Mouse (Mus musculus) frontal cortex, adult (tissue): ENCODE data around the gene Fam71b.

Experiments
- ATAC-seq: cut with Nextera tagmentation; 2 replicates; pipeline ENCODE4 v1.9.2; 2017; ENCODE audit warnings: mild to moderate bottlenecking, moderate library complexity, mixed read lengths; ENCODE audit not compliant: low TSS enrichment

Fam71b gene

DNA sequence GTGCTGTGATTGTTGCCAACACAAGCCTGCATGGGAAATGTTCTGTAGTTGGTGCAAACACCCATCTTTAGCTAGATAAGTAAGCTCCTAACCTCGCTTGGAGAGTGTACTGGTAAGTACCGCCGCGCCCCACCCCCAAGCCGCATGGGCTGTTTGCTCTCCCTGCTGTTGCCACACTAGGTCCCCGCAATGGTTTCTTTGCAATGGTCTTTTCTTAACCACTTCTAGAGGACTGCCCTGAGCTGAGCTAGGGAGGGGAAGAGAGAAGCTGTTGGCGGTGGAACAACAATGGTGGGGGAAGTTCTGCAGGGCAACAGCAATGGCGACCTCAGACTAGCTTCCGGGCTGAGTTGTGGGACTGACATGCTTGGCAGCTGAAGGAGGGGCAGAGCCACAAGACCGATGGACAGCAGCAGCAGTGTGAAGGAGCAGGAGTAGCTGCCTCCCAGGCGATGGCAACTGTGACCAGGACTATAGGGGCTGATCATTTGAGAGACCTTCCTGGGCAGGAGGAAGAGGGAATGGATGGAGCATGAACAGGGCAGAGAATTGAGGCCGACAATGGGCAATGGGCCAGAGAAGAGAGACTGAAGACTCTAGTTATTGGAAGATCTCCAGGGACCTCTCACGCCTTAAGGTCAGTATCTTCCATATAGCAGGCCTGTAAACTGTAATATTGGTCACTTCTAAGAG, at the start of gene Fam71b:
Gene Fam71b (plus strand): TSS at position 393 of the 693 bp plus-strand sequence.
- no peak for ATAC-seq

DNA sequence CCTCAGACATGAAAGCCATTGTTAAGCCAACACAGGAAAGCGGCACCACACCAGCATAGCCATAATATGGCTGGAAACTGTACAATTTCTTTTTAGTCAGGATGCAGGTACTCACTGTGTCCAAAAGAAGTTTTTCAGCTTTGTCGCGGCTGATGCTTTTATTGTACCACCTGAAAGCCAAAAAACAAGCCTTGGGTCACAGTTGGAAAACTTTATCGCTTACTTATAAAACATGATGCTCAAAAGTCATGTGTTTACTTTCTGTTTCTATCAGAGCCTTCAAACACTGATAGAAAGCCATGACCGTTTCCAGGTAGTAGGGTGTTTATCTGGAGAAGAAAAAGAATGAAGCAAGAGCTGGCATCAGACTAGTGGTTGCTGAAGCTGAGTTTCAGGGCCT, 48.6 kb upstream of the Fam71b start:
- no peak for ATAC-seq

DNA sequence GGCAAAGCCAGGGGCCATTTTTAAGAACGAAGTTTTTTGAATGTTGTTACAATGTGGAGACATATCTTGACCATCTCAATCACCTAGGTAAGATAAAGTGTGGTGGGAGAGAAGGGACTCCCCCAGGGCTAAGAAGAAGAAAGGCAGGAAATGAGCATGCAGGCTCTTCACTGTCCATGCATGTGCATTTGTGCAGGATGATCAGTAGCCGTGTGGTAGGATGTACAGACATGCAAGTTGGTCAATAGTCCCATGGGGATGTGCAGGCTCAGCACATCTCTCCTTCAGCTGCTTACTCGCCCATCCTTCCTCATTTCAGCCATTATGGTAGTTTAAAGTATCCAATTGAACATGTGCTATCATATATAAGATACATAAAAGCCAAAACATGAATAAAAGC, 47.9 kb upstream of the Fam71b start:
- ATAC-seq: no peak

DNA sequence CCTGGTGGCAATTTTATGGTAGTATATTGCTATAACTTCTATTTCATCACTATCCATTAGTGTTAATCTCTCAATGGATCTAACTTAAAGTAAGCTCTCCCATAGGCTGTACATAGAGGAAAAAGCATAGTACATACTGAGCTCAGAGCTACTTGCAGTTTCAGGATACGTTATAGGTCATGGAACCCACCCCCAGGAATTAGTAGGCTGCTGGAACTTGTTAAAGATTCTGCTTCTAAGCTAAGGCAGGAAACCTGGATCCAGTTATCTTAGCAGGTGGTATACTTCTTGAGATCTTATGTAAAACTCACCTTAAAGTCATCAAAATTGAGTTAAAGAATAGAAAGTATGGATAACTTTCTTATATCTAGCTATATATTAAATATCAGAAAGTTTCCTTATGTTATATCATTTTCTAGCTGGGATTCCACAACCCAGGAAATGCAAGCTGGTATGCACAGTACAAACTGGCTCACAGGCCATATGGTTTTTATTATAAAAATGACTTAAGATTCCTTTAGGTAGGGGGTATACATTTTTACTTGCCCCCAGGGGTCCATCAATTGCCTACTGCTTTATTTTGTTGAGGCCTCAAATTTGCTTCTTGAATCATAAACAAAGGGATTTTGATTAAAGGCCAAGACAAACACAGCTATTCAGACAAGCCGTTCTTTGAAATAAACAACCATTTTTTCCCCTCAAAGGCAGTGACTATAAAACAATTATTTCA, 46.5 kb upstream of the Fam71b start:
- no peak for ATAC-seq

DNA sequence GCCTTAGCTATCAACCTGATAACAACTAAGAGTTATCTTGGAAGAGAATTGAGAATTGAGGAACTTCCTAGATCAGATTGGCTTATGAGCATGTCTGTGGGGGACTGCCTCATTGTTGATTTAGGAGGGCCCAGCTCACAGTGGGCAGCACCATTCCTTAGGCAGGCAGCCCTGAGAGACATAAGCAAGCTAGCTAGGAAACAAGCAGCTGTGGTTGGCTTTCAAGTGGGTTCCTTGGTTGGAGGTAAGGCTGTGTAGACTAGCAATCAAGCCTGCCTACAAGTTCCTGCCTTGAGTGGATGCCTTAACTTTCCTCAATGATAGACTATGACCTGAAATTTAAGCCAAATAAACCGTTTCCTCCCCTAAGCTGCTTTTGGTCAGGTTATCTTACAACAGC, 38.0 kb upstream of the Fam71b start:
- ATAC-seq: no peak

DNA sequence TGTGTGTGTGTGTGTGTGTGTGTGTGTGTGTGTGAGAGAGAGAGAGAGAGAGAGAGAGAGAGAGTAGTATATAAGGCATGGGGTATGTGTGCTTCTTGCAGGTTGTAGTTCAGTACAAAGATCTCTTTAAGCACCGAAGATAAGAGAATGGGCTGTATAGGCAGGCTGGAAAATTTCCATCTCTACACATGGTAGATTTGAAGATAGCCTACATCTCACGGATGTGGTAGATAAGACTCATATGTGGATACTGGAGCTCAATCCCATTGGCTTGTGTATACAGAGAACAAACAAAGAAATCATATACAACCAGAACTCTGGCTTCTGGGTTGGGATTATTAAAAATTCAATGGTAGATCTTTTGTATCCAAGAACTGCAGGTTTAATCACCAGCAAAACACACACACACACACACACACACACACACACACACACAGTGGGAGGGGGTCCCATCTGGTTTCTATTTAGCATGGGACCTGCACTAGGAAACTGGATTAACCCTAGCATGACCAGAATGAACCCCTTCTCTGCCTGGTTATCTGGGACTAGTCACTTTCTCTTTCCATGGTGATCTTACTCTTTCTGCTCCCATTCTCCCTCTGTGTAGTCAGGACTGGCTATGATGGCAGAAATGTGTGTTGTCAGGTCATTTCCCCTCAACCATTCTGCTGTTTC, 35.2 kb upstream of the Fam71b start:
- ATAC-seq: no peak

DNA sequence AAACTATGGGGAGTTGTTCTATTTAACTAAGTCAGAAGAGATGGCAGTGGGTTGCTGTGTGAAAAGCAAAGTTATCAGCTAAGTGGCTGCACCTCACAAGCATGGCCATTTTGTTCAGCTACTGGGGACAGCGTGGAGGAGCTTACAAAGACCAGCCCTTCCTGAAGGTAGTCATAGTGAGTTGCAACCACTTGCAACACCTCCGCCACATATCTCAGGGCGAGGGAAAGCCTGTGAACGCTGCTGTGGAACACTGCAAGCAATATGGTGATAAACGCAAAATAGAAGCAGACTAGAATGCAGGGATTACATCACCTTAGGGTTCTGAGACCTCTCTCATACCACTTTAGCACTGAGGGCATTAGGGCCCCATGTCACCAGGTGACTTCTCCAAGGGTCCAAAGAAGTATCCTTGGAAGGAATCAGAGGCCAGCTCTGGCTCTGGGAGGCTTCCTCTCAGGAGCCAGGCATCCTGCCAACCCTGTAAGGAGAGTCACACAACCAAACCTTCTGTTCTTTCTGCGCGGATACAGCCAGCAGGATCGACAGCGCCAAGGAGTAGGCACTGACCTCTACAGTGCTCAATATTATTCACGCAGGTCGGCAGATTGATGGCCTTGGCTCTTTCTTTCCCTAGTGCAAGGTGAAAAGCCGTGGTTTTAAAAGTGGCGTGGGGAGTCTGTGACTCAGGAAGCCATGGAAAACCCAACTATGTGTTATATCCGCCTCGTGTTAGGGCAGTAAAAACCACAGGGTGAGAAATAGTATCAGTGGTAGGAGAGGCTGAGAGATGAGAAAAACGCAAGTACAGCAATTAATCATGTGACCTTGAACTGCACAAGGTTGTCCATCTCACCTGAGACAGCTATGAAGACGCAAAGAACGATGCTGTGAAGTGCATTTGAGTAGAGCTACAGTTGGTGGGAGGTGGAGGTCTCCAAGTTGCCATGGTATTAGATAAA, 34.0 kb upstream of the Fam71b start:
- peak; percentile 84 for ATAC-seq

DNA sequence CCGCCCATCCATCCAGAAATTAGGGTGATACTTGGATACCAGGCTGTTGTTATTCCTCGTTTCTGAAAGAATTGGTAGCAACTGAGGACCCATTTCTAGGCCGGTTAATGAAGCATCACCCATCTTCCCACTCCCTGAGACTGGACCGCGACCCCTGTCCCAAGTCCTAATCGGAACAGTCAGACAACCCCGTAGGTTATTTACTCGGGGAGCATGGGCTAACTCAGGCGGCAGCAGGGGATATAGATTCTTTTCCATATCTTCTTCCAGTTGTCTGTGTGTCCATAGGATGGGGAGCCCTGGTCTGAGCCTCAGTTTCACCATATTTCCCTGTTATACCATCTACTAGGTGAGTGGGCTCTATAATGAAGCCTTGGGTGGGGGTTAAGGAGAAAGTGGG, 32.5 kb upstream of the Fam71b start:
- ATAC-seq: no peak

DNA sequence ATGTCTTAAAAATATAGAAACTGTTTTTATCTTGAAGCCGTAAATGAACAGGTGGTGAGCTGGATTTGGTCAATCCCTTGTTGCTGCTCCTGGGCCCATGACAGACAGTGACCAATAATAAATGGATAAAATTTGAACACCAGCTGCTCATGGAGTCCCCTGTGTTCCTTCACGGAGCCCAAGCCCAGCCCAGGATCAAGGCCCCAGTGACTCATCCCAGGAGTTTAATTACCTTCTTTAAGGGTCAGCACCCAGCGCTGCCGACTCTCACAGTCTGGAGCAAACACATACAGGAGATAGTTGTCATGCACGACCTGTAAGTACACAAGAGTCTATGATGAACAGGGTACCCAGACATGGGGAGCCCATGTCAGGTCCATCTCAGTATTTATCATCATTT, 30.6 kb upstream of the Fam71b start:
- no peak for ATAC-seq

DNA sequence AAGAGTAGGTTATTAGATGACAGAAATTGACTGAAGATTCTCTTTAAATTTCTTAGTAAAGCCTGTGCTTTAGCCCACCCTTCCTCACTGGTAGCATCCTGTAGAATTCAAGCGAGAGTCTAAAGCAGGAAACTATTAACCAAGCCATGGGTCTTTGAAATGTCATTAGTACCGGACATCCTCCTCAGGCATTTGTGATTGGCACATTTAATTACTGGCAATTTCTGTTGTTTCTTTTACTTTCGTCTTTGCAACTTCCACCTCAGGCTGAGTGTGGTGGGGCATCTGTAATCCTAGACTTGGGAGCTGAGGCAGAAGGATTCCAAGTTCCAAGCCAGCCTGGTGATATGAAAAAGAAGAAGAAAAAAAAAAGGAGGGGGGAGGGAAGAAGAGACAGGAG, 30.0 kb upstream of the Fam71b start:
- no peak for ATAC-seq

DNA sequence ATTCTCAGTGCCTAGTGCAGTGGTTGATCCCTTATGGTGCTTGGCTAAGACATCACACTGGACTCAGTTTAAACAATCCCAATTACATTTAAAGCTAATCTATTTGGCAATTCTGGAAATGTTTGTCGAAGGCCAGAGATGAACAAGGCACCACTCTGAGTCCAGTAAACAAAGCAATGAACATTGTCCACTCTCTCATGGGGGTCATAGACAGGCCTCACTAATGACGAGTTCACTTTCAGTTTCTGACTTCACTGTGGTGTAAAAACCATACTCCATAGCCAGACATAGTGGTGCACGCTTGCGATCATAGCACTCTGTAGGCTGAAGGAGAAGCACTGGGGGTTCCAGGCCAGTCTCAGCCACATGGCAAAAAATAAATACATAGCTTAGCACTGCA, 25.9 kb upstream of the Fam71b start:
- ATAC-seq: no peak

DNA sequence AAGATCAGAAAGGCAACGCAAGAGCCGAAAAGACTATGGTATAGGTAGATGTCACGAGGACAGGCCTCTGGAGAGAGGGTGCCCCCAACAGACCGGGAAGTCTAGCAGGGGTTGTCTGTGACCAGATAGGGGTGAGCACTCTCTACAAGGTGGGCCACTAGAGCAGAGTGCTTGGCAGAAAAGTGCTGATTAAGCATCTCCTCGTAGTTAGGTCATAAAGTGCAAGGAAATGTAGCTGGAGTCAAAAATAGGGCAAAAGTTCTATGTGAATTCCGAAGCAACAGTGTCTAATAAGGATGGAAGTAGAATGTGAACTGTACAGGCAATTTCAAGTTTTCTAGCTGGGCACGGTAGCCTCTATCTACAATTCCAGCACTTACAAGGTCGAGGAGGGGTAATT, 25.1 kb upstream of the Fam71b start:
- ATAC-seq: no peak

DNA sequence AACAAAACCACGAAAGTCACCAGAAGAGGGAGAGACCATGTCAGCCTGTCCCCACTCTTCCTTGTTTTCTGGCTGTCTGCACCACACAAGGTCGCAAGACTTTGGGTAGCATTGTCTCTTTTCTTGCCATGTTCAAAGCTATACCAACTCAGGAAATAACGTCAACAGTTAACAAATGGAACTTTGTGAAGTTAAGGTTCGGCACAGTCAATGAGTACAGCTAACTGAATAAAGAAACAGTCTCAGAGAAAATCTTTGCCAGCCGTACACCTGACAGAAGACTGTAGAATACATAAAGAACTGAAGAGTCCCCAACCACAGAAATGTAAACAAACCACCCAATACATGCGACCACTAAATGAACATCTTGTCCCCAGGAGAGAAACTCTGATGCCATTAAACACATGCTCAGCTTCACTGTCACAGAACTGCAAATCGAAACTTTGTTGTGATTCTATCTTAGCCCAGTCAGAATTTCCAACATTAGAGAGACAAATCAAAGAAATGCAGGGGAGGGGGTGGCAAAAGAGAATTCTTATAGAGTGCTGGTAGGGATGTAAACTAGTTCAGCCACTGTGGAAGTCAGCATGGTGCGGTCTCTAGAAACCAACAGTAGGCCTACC, 23.9 kb upstream of the Fam71b start:
- ATAC-seq: no peak

DNA sequence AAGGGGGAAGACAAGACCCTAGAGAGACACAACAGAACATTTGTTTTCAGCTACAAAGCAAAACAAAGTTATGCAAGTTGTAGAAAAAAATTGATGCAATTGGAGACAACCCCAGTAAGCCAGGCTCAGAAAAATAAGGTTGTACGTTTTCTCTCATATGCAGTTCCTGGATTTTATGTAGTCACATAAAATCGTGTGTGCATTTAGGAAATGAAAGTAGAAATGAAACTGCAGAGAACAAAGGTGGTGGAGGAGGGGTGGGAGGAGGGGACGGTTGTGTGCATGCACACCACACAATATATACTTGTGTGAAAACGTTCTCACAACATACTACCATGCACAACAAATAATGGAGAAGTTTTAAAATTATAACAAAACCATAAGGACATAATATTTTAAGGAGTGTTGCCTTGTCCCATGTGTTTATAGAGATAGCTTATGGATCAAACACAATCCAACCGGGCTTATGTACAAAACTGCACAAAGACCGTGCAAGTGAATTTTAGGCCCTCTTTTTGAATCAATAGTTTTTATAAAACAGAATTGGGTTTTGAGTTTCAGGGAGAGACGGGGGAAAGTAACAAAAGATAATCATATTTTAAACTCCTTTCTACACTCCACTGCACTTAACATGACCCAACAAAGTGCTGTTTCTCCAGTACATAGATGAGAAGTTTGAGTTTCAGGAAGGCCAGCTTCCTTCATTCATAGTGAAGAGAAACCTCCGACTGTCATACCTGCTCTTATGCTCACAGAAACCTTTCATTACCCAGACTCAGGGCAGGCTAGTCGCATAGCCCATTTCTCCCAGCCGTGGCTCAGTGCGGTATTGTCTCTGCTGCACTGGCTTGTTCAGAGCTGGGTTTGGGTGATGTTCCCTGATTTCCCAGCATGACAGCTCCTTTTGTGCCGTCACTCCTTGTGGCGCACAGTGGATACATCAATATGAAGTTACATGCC, 23.0 kb upstream of the Fam71b start:
- ATAC-seq: no peak

DNA sequence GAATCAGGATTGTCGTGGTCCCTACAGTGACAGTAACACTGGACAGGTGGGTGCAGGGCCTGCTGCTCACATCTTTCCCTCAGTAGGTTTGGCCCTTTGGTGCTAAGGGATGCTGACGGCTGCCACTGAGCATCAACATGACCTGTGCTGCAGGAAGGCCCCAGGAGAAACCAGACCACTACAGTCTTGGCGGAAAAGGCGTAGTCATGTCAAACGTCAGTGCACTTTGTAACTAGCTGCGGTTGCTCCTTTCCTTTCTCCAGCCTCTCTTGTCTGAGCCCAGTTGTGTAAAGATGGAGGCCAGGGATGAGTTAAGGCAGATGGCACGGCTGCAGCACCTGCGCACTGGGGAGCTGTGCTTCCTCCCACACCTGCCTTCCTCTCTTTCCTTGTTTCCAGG, 21.3 kb upstream of the Fam71b start:
- no peak for ATAC-seq

DNA sequence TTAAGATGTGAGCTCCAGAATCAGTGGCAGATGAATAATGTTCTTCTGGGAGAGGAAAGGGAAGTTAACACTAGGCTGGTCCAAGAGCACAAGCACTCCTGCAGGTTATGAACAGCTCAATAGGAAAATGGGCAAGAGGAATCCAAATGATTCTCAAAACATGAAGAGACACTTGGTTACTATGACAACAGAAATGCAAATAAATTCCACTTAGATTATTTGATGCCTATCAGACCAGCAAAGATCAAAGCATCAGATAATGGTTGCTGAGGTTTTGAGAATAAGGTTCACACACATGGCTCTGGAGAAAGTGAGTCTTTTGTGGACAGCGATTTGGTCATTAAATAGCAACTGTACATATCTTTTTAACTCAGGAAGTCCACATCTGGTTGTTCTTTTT, 19.0 kb upstream of the Fam71b start:
- ATAC-seq: no peak

DNA sequence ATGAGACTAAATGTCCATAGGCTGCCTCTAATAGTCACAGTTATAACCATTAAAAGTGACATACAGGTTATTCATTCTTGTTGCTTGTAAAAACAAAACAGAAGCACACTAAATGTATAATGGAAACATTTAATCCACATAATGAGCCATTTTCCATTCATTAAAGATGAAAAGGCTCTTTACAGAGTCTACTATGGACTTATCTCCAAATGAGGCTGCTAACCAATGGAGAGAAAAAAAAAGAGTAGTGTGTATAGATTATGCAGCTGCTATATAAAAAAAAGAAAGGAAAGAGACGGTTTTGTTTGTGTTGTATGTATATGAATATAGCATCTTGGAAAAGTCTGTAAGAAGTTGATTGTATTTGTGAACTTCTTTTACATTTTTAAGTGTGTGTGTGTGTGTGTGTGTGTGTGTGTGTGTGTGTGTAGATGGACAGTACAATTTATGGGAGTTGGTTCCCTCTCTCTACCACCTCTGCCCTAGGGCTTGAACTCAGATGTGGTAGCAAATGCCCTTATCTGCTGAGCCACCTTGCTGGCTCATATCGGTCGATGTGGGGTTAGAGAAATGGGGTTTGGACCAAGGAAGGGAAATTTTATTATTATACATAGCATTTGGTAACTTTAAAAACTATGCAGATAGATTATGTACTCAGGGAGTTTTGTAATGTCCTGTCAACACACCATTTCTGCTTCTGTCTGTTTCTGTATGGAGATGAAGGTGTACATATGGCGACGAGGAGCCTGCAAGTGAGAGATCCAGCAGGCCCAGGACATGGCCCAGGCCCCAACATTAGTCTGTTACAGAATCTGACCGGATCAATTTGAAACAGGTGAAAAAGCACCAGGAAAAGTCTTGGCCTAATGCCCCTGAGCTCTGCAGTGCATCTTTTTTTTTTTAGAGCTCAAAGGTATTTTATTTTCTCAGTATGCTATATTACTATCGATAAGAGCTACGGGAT, 18.3 kb upstream of the Fam71b start:
- no peak for ATAC-seq

DNA sequence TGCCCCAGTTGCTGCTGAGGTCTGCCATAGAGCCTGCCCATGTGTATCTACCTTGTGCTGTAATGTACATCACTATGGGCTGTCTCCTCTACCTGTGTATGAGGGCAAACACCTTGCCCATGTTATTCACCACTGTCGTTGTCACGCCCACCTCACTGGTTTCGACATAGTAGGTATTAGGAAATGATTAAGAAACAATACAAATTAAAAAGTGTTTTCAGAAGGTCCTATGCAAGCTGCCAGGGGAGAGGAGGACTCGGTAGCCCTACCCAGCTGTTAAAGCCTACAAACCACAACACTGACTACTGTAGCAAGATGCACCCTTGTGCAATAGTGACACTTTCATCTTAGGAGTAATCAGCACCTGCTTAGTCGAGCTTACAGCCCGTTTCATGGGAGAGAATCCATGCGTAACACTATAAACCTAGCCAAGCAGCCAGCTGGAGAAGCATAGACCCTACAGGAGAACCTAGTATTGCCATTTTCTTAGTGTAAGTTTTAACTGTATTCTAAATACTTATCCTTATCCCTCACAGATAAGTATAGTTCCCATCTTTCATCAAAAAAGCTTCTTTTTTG, 16.2 kb upstream of the Fam71b start:
- ATAC-seq: no peak

DNA sequence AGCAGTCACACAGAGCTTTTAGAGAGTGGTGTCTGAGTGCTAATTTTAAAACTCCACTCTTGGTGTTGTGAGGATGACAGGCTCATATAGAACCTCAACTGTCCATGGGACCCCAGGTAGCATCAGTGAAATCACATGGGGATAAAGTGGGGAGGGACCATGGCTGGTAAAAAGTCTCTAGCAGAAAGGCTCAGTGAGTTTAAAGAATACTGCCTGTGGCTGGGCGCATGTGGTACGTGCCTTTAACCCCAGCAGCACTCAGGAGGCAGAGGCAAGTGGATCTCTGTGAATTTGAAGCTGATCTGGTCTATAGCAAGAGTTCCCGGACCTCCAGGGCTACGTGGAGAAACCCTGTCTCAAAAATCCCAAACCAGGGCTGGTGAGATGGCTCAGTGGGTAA, 13.9 kb upstream of the Fam71b start:
- ATAC-seq: no peak; the same call in 1 of the 2 replicates
